ENCODE assay signal across 13 mouse cellular contexts in the genomic region with DNA sequence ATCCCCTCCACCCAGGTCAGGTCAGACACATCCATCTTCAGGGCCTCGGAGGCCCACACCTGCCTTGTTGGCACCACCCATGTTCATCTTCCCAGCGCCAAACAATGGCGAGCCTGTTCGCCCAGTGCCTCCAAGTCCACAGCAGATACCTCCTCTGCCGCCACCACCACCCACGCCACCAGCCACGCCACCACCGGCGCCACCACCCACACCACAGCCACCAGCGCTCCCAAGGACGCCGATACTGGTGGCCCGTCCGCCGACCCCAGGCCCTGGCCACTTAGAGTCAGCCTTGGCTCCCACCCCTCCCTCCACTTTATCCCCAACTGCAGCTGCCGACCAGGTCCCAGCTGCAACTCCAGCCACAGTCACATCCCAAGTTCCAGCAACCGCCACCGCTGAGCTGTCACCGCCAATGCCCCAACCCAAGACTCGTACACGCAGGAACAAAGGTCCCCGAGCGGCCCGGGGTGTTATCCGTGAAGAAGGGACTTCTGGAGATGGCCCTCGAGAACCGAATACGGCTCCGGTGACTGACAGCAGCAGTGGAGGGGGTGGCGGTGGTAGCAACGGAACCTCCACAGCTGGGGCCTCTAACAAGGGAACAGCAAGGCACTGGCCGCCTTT. TPM values are rescaled to one million over a fixed set of nuclear protein-coding genes. Genes with fewer than 3 reads are reported as not detected.
DNase-seq lines count a peak whose midpoint lies in the region; ATAC-seq and TF ChIP-seq lines count a peak whose summit lies in the region.
"Had no signal": no experiment of that assay in that cellular context is flagged by ENCODE, and none has a peak within 500 bp of the region (broad histone marks: within the 10 kb centered on the region; RNA-seq: fewer than 3 reads in every experiment).

No protein-coding gene starts in this region.

- 0 out of 2 replicates have a peak overlapping the region, but pooled peaks have one; percentile 51 for H3K9ac ChIP-seq in hindbrain, embryonic 13.5 days
- no peak overlapping the region for H3K9ac ChIP-seq in hindbrain, postnatal 0 days (replicated peaks; ENCODE audit: low read length)

- H3K27me3 ChIP-seq in hindbrain, embryonic 13.5 days: peaks cover 61% of the 10 kb centered on the region
- H3K27me3 ChIP-seq in hindbrain, postnatal 0 days (ENCODE audit: insufficient read depth, low read length): peaks cover 26% of the 10 kb centered on the region; the same call in 1 of the 2 replicates

- ATAC-seq in hindbrain, embryonic 13.5 days (ENCODE audit: low FRiP score): no peak
- no peak for ATAC-seq in hindbrain, postnatal 0 days

- DNase-seq in adrenal gland, postnatal 25 days: peak; percentile 20
- DNase-seq in adrenal gland, postnatal 14 days: no peak
- no peak for DNase-seq in hindbrain, postnatal 0 days (ENCODE audit: low spot score)
- peak; percentile 26 for DNase-seq in thymus, postnatal 4 days
- no peak for DNase-seq in thymus, postnatal 10 days (ENCODE audit: low spot score in 2 of 2)
- no peak for DNase-seq in frontal cortex, postnatal 14 days (ENCODE audit: low spot score in 2 of 2)
- no peak for DNase-seq in spleen, adult 12 weeks (ENCODE audit: low spot score)
- DNase-seq: cerebellum, adult 2 months; gastrocnemius, postnatal 25 days; heart, postnatal 4 days; thymus, adult 2 months had no signal

- WGBS in hindbrain, embryonic 13.5 days: 23% methylated on average over 24 of the region's 32 CpGs
- 43% methylated on average over 29 of the region's 32 CpGs for WGBS in hindbrain, postnatal 0 days

- H3K4me3 ChIP-seq in hindbrain, embryonic 13.5 days: no peak overlapping the region; the same call in 1 of the 2 replicates
- no peak overlapping the region for H3K4me3 ChIP-seq in hindbrain, postnatal 0 days (ENCODE audit: low read length)

- no peak overlapping the region for H3K27ac ChIP-seq in hindbrain, embryonic 13.5 days
- no peak overlapping the region for H3K27ac ChIP-seq in hindbrain, postnatal 0 days
- H3K27ac ChIP-seq: macrophage had no signal

- no peaks in the 10 kb centered on the region for H3K9me3 ChIP-seq in hindbrain, embryonic 13.5 days
- H3K9me3 ChIP-seq in hindbrain, postnatal 0 days (ENCODE audit: low read length): no peaks in the 10 kb centered on the region

- peaks cover 43% of the 10 kb centered on the region for H3K4me1 ChIP-seq in hindbrain, embryonic 13.5 days (replicated peaks)
- H3K4me1 ChIP-seq in hindbrain, postnatal 0 days (ENCODE audit: insufficient read depth, low read length): peaks cover 12% of the 10 kb centered on the region

- TF ChIP-seq CTCF in hindbrain, postnatal 0 days (IDR thresholded peaks at IDR 0.05; ENCODE audit: low read depth): no peak

- H3K4me2 ChIP-seq in hindbrain, embryonic 13.5 days: no peak overlapping the region
- H3K4me2 ChIP-seq in hindbrain, postnatal 0 days (ENCODE audit: low read depth, low read length): no peak overlapping the region

- H3K36me3 ChIP-seq in hindbrain, embryonic 13.5 days: peaks cover 49% of the 10 kb centered on the region
- peaks cover 37% of the 10 kb centered on the region for H3K36me3 ChIP-seq in hindbrain, postnatal 0 days (ENCODE audit: insufficient read depth, low read length)

RNA-seq across cellular contexts. Expression of a gene that starts 2.3 kb away (rescaled TPM):
- total RNA-seq in adrenal gland, postnatal 25 days (2021): 7.4 and 11.0 TPM in 2 replicates
- total RNA-seq in adrenal gland, postnatal 14 days (2021): 6.6 and 6.9 TPM in 2 replicates
- polyA plus RNA-seq in hindbrain, embryonic 13.5 days (2015; fragmentation: Nextera tagmentation; extraction: Ambion mirVana): 7.1 and 8.2 TPM in 2 replicates
- 27.4 and 30.8 TPM in 2 replicates for total RNA-seq in hindbrain, postnatal 0 days (2014; rRNA removed)
- 11.1 and 11.2 TPM in 2 replicates for polyA plus RNA-seq in hindbrain, postnatal 0 days (2015; fragmentation: Nextera tagmentation; extraction: Ambion mirVana)

RNA-seq across cellular contexts. Expression of a gene that starts 2.5 kb away (rescaled TPM):
- total RNA-seq in adrenal gland, postnatal 25 days (2021): 1.3 and 1.4 TPM in 2 replicates
- total RNA-seq in adrenal gland, postnatal 14 days (2021): 1.1 and 1.2 TPM in 2 replicates
- 0.49 and 0.65 TPM in 2 replicates for polyA plus RNA-seq in hindbrain, embryonic 13.5 days (2015; fragmentation: Nextera tagmentation; extraction: Ambion mirVana)
- 0.73 and 0.75 TPM in 2 replicates for total RNA-seq in hindbrain, postnatal 0 days (2014; rRNA removed)
- polyA plus RNA-seq in hindbrain, postnatal 0 days (2015; fragmentation: Nextera tagmentation; extraction: Ambion mirVana): 0.41 and 0.74 TPM in 2 replicates

RNA-seq across cellular contexts. Expression of a gene that starts 8.0 kb away (rescaled TPM):
- total RNA-seq in adrenal gland, postnatal 25 days (2021): 176 and 192 TPM in 2 replicates
- total RNA-seq in adrenal gland, postnatal 14 days (2021): 212 and 215 TPM in 2 replicates
- polyA plus RNA-seq in hindbrain, embryonic 13.5 days (2015; fragmentation: Nextera tagmentation; extraction: Ambion mirVana): 303 and 305 TPM in 2 replicates
- 320 and 323 TPM in 2 replicates for total RNA-seq in hindbrain, postnatal 0 days (2014; rRNA removed)
- 285 and 286 TPM in 2 replicates for polyA plus RNA-seq in hindbrain, postnatal 0 days (2015; fragmentation: Nextera tagmentation; extraction: Ambion mirVana)

RNA-seq across cellular contexts. Expression of a gene that starts 16.5 kb away (rescaled TPM):
- 14.4 and 15.7 TPM in 2 replicates for total RNA-seq in adrenal gland, postnatal 25 days (2021)
- 8.0 and 15.8 TPM in 2 replicates for total RNA-seq in adrenal gland, postnatal 14 days (2021)
- polyA plus RNA-seq in hindbrain, embryonic 13.5 days (2015; fragmentation: Nextera tagmentation; extraction: Ambion mirVana): 24.7 and 24.8 TPM in 2 replicates
- 48.7 and 67.4 TPM in 2 replicates for total RNA-seq in hindbrain, postnatal 0 days (2014; rRNA removed)
- 51.8 and 54.3 TPM in 2 replicates for polyA plus RNA-seq in hindbrain, postnatal 0 days (2015; fragmentation: Nextera tagmentation; extraction: Ambion mirVana)

RNA-seq across cellular contexts. Expression of a gene that starts 37.9 kb away (rescaled TPM):
- 0.90 and 1.7 TPM in 2 replicates for total RNA-seq in adrenal gland, postnatal 25 days (2021)
- total RNA-seq in adrenal gland, postnatal 14 days (2021): 1.8 and 2.2 TPM in 2 replicates
- polyA plus RNA-seq in hindbrain, embryonic 13.5 days (2015; fragmentation: Nextera tagmentation; extraction: Ambion mirVana): 0.48 and 0.68 TPM in 2 replicates
- 2.9 and 3.3 TPM in 2 replicates for total RNA-seq in hindbrain, postnatal 0 days (2014; rRNA removed)
- 0.84 and 1.3 TPM in 2 replicates for polyA plus RNA-seq in hindbrain, postnatal 0 days (2015; fragmentation: Nextera tagmentation; extraction: Ambion mirVana)

Comparison
In these comparisons a context has a peak if more than half of its experiments do, and no peak if none do; other contexts are left out.
1. DNase-seq: peak in adrenal gland, postnatal 25 days (single experiment) and thymus, postnatal 4 days (single experiment); none in adrenal gland, postnatal 14 days (single experiment), hindbrain, postnatal 0 days (single experiment), thymus, postnatal 10 days (0 of 2), frontal cortex, postnatal 14 days (0 of 2) and spleen, adult 12 weeks (single experiment).